Mouse (Mus musculus) forebrain, embryonic 11.5 days (tissue): ENCODE results near the gene Lif. TPM values are rescaled to one million over a fixed set of nuclear protein-coding genes. Genes with fewer than 3 reads are reported as not detected.
A peak's percentile ranks its signal among the peaks of the same experiment; 100 is the strongest.

Source experiments
- ATAC-seq: fragments of 200-750 bp; cut with Nextera tagmentation; replicated peaks from 2 replicates; pipeline ENCODE4 v1.8.0; 2017; ENCODE audit warnings: moderate TSS enrichment; ENCODE audit not compliant: low FRiP score
- DNase-seq: peaks from one replicate; pipeline ENCODE4 v3.0.0-alpha.2; 2017; ENCODE audit warnings: low spot score
- H3K27ac ChIP-seq: fragments of 300-500 bp; sonication (generic); 2 replicates; pipeline ENCODE4 v1.5.1; 2014; ENCODE audit warnings: low read depth, low read length
- H3K27me3 ChIP-seq: fragments of 300-500 bp; sonication (generic); 2 replicates; pipeline ENCODE4 v1.6.1; 2014; ENCODE audit warnings: mild to moderate bottlenecking, low read length, mixed read lengths; ENCODE audit not compliant: control insufficient read depth, insufficient read depth
- H3K36me3 ChIP-seq: fragments of 300-500 bp; sonication (generic); 2 replicates; pipeline ENCODE4 v1.6.1; 2014; ENCODE audit warnings: mild to moderate bottlenecking, low read length, moderate library complexity, mixed read lengths; ENCODE audit not compliant: control insufficient read depth, insufficient read depth
- H3K4me1 ChIP-seq: fragments of 300-500 bp; sonication (generic); replicated peaks from 2 replicates; pipeline ENCODE4 v1.6.1; 2014; ENCODE audit warnings: low read length, mixed read lengths; ENCODE audit not compliant: control insufficient read depth, insufficient read depth
- H3K4me2 ChIP-seq: fragments of 300-500 bp; sonication (generic); 2 replicates; pipeline ENCODE4 v1.6.1; 2014; ENCODE audit warnings: low read depth, mild to moderate bottlenecking, low read length, moderate library complexity, mixed read lengths; ENCODE audit not compliant: severe bottlenecking
- H3K4me3 ChIP-seq: fragments of 300-500 bp; sonication (generic); 2 replicates; pipeline ENCODE4 v1.5.1; 2014; ENCODE audit warnings: low read depth, low read length
- H3K9ac ChIP-seq: fragments of 300-500 bp; sonication (generic); 2 replicates; pipeline ENCODE4 v1.6.1; 2014; ENCODE audit warnings: low read length
- H3K9me3 ChIP-seq: fragments of 300-500 bp; sonication (generic); 2 replicates; pipeline ENCODE4 v1.6.1; 2016; ENCODE audit warnings: low read length, mixed read lengths; ENCODE audit not compliant: control insufficient read depth
- WGBS: fragments of 180-500 bp; shearing (Covaris S2); extraction: QIAGEN DNeasy Blood & Tissue Kit; methylation state at CpG from one replicate; pipeline ENCODE4 v1.1.7; 2014; 5-methylcytosine and 5-hydroxymethylcytosine counted together
- polyA plus RNA-seq: library from polyadenylated mRNA; unstranded; fragments of >200 nt; fragmentation: Nextera tagmentation; extraction: Ambion mirVana; gene quantifications from 2 replicates; pipeline ENCODE4 v1.2.1, GENCODE M21; 2014

Lif gene
- polyA plus RNA-seq, 1 experiment from 2014 or later = not detected

DNA sequence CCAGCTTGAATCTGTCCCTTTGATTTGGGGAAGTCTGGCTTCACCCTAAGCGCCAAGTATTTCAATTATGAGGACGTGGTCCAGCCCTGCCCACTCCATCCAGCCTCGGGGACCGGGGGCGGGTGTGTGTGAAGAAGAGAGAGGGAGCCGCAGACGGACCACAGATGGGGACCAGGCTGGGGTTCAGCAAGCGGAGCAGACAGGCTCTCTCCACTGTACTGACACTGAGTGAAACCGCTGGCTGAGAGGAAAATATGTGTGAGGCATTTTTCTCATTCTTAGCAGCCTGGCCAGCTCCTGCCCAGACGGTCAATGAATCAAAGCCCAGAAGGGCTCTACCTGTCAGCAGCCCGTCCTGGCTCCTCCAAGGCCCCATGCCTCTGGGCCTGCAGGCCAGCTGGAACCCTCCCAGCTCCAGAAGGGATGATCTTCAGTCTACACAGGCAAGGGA is 19.1 kb downstream of the Lif start:
- WGBS = 83% methylated on average over 11 of the region's 11 CpGs
- no peak overlapping the region for H3K27ac ChIP-seq

DNA sequence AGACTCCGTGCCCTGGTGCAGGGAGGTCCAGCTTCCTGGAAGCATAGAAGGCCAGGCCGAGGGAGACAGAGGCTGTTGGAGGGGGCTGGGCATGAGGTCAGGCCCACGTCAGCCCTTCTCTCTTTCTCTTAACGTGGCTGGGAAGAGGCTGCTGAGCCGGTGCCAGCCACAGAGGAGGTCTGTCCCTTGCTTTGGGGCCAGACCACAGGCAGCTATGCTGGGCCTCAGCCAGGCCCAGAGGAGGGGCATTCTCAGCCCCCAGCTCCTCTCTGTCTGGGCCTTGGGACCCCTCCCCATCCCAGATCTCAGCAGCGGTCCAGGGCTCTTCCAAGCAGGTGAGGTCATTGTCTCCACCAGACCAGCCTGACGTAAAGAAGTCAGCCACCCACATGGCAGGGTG is 22.6 kb downstream of the Lif start:
- WGBS = 50% methylated on average over 7 of the region's 7 CpGs
- H3K27me3 ChIP-seq = no peaks in the 10 kb centered on the region
- no peak overlapping the region for H3K4me3 ChIP-seq
- H3K9me3 ChIP-seq = no peaks in the 10 kb centered on the region
- no peaks in the 10 kb centered on the region for H3K36me3 ChIP-seq
- H3K9ac ChIP-seq = no peak overlapping the region
- H3K4me1 ChIP-seq = no peaks in the 10 kb centered on the region
- no peak overlapping the region for H3K27ac ChIP-seq
- H3K4me2 ChIP-seq = no peak overlapping the region
- ATAC-seq (no peak), DNase-seq (no peak)

More for the DNA sequence above, 19.1 kb downstream of the Lif start:
- Histone ChIP-seq H3K27me3 (no peaks in the 10 kb centered on the region), H3K4me2 (no peak overlapping the region), H3K36me3 (no peaks in the 10 kb centered on the region), H3K9me3 (no peaks in the 10 kb centered on the region), H3K9ac (no peak overlapping the region), H3K4me3 (no peak overlapping the region), H3K4me1 (no peaks in the 10 kb centered on the region)
- ATAC-seq (no peak), DNase-seq (no peak)

GRCm38 (mm10) chr11:4281852-4282251 is 24.5 kb downstream of the Lif start:
- 90% methylated on average over 6 of the region's 6 CpGs for WGBS
- no peaks in the 10 kb centered on the region for H3K27me3 ChIP-seq
- no peak overlapping the region for H3K27ac ChIP-seq
- ATAC-seq (no peak), DNase-seq (no peak)
- H3K9me3 ChIP-seq = no peaks in the 10 kb centered on the region
- H3K4me3 ChIP-seq = no peak overlapping the region
- no peaks in the 10 kb centered on the region for H3K36me3 ChIP-seq
- no peak overlapping the region for H3K4me2 ChIP-seq
- H3K4me1 ChIP-seq = no peaks in the 10 kb centered on the region
- no peak overlapping the region for H3K9ac ChIP-seq

- ATAC-seq (no peak), DNase-seq (peak; percentile 68)
- no peak overlapping the region for H3K27ac ChIP-seq
- no peak overlapping the region for H3K4me2 ChIP-seq
- no peaks in the 10 kb centered on the region for H3K9me3 ChIP-seq
- H3K27me3 ChIP-seq = no peaks in the 10 kb centered on the region
- WGBS = 19% methylated on average over 4 of the region's 4 CpGs
- no peak overlapping the region for H3K4me3 ChIP-seq
- H3K9ac ChIP-seq = no peak overlapping the region
- no peaks in the 10 kb centered on the region for H3K4me1 ChIP-seq
- no peaks in the 10 kb centered on the region for H3K36me3 ChIP-seq
Observed at GRCm38 (mm10) chr11:4283627-4284026, 26.3 kb downstream of the Lif start.

DNA sequence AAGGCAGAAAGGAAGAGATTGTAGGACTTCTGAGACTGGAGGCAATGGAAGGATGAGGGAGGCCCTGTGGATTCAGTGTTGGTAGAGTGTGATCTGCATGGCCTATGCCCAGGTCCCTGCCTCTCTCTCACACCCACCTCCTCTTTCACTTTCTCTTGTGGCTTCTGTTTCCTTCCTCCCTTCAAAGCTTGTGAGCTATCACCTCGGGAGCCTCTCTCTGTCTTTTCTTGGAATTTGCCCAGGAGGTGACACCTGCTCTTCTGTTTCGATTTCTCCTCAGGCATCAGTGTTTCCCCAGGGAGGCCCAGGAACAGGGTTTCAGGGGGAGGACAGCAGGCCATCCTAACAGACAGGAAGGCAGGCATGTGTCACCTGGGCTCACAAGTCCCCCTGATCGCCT is 31.9 kb downstream of the Lif start:
- H3K27me3 ChIP-seq = no peaks in the 10 kb centered on the region

DNA sequence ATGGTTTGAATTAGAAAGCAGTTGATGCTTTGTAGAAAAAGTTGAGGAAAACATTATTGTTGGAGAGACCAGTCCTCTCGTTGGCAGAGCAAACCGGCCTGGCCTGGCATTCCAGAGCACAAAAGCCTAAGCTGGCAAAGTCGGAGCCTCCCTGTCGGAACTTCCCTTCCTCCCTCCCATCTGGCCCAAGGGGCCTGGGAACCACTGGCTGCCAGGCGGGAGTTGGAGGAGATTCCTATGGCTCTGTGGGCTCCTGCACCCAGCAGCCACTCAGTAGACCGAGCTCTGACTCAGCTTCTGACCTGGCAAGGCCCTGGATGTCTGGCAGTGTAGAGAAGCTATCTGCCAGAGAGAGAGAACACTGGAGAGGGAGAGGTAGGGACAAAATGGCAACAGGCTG is 34.3 kb downstream of the Lif start:
- 74% methylated on average over 6 of the region's 6 CpGs for WGBS
- no peak for ATAC-seq
- H3K4me1 ChIP-seq = no peaks in the 10 kb centered on the region
- no peak overlapping the region for H3K4me2 ChIP-seq
- no peak overlapping the region for H3K9ac ChIP-seq
- no peak overlapping the region for H3K27ac ChIP-seq
- no peak overlapping the region for H3K4me3 ChIP-seq
- DNase-seq = no peak
- H3K36me3 ChIP-seq = no peaks in the 10 kb centered on the region
- H3K27me3 ChIP-seq = no peaks in the 10 kb centered on the region
- H3K9me3 ChIP-seq = no peaks in the 10 kb centered on the region

More for the DNA sequence above, 31.9 kb downstream of the Lif start:
- no peak overlapping the region for H3K9ac ChIP-seq
- H3K9me3 ChIP-seq = no peaks in the 10 kb centered on the region
- WGBS = 64% methylated on average over 3 of the region's 3 CpGs
- no peaks in the 10 kb centered on the region for H3K36me3 ChIP-seq
- no peak overlapping the region for H3K27ac ChIP-seq
- H3K4me1 ChIP-seq = no peaks in the 10 kb centered on the region
- DNase-seq = no peak
- no peak overlapping the region for H3K4me3 ChIP-seq
- no peak overlapping the region for H3K4me2 ChIP-seq
- no peak for ATAC-seq

DNA sequence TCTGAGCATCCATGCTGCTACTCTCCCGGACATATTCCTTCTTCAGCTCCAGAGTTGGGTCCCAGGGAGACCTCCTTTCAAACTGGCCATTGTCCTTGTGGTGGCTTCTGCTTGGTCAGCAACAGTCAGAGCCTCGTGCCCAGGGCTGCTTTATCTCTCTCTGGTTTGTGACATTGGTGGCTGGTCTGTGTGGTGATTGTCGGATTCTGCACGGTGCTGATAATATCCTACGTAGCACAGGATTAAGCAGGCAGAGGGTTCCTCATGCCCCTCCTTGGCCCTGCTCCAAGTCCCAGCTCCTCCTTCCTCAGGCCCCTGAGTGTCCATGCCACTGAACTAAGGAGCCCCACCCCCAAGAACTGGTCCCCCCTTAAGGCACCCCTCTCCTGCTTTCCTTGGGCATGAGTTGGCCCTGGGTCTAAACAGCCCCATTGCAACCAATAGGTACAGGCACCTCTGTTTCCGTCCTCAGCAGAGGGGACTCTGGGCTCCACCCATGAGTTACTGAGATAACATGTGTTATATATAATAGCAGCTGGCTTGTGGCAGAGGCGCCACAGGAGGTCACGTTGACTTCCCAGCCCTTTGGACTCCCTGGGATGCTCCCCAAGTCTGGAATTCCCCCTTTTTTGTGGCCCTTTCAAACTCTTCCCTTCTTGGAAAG is 35.0 kb downstream of the Lif start:
- Histone ChIP-seq H3K27ac (no peak overlapping the region), H3K4me3 (no peak overlapping the region), H3K36me3 (no peaks in the 10 kb centered on the region), H3K9me3 (no peaks in the 10 kb centered on the region), H3K4me2 (no peak overlapping the region), H3K9ac (no peak overlapping the region), H3K27me3 (no peaks in the 10 kb centered on the region), H3K4me1 (no peaks in the 10 kb centered on the region)
- WGBS = 86% methylated on average over 8 of the region's 8 CpGs
- no peak for ATAC-seq
- DNase-seq = no peak

GRCm38 (mm10) chr11:4292888-4293247 is 35.5 kb downstream of the Lif start:
- H3K9me3 ChIP-seq = no peaks in the 10 kb centered on the region
- H3K4me1 ChIP-seq = no peaks in the 10 kb centered on the region
- ATAC-seq (no peak), DNase-seq (no peak)
- no peaks in the 10 kb centered on the region for H3K36me3 ChIP-seq
- H3K9ac ChIP-seq = no peak overlapping the region
- H3K27me3 ChIP-seq = no peaks in the 10 kb centered on the region
- no peak overlapping the region for H3K27ac ChIP-seq
- no peak overlapping the region for H3K4me2 ChIP-seq
- no peak overlapping the region for H3K4me3 ChIP-seq
- 88% methylated on average over 6 of the region's 6 CpGs for WGBS

- no peak for DNase-seq
- H3K9me3 ChIP-seq = no peaks in the 10 kb centered on the region
- no peak overlapping the region for H3K4me2 ChIP-seq
- ATAC-seq = no peak
- no peak overlapping the region for H3K4me3 ChIP-seq
- H3K27ac ChIP-seq = no peak overlapping the region
- no peaks in the 10 kb centered on the region for H3K27me3 ChIP-seq
- H3K4me1 ChIP-seq = no peaks in the 10 kb centered on the region
- WGBS = 89% methylated on average over 4 of the region's 4 CpGs
- H3K9ac ChIP-seq = no peak overlapping the region
- no peaks in the 10 kb centered on the region for H3K36me3 ChIP-seq
Observed at GRCm38 (mm10) chr11:4293481-4293880, 36.1 kb downstream of the Lif start.
